Mouse (Mus musculus) lung, embryonic 16.5 days (tissue): ENCODE measurements at regions not wholly inside any gene's neighbourhood (a gene's known extent, or its start where the extent isn't known, plus 50 kb on each side); places are given as distances from the start of the nearest gene placed in this dataset.

Experiments used
- ATAC-seq: fragments of 200-750 bp; cut with Nextera tagmentation; 2 replicates; pipeline ENCODE4 v1.8.0; 2017; ENCODE audit warnings: low read depth, mild to moderate bottlenecking, moderate library complexity
- H3K27ac ChIP-seq: fragments of 300-500 bp; sonication (generic); 2 replicates; pipeline ENCODE4 v1.5.1; 2014; ENCODE audit warnings: mild to moderate bottlenecking, control low read depth, low read length
- H3K27me3 ChIP-seq: fragments of 300-500 bp; sonication (generic); 2 replicates; pipeline ENCODE4 v1.6.1; 2014; ENCODE audit warnings: low read depth, low read length, mixed read lengths; ENCODE audit not compliant: control insufficient read depth, insufficient read depth
- H3K36me3 ChIP-seq: fragments of 300-500 bp; sonication (generic); 2 replicates; pipeline ENCODE4 v1.6.1; 2014; ENCODE audit warnings: low read length; ENCODE audit not compliant: control insufficient read depth, insufficient read depth
- H3K4me1 ChIP-seq: fragments of 300-500 bp; sonication (generic); replicated peaks from 2 replicates; pipeline ENCODE4 v1.6.1; 2014; ENCODE audit warnings: low read length, mixed read lengths; ENCODE audit not compliant: control insufficient read depth, insufficient read depth
- H3K4me2 ChIP-seq: fragments of 300-500 bp; sonication (generic); 2 replicates; pipeline ENCODE4 v1.6.1; 2014; ENCODE audit warnings: low read depth, low read length, control low read depth
- H3K4me3 ChIP-seq: fragments of 300-500 bp; sonication (generic); 2 replicates; pipeline ENCODE4 v1.5.1; 2014; ENCODE audit warnings: mild to moderate bottlenecking, low read length, control low read depth
- H3K9ac ChIP-seq: fragments of 300-500 bp; sonication (generic); 2 replicates; pipeline ENCODE4 v1.6.1; 2014; ENCODE audit warnings: low read length, control low read depth
- H3K9me3 ChIP-seq: fragments of 300-500 bp; sonication (generic); 2 replicates; pipeline ENCODE4 v1.6.1; 2016; ENCODE audit warnings: low read length; ENCODE audit not compliant: control insufficient read depth
- WGBS: fragments of 180-500 bp; shearing (Covaris S2); extraction: QIAGEN DNeasy Blood & Tissue Kit; methylation state at CpG from one replicate; pipeline ENCODE4 v1.1.7; 2014; 5-methylcytosine and 5-hydroxymethylcytosine counted together

GRCm38 (mm10) chr13:107577809-107578208, 466.4 kb upstream of the Smim15 start:
- Histone ChIP-seq H3K27me3 (no peaks in the 10 kb centered on the region), H3K4me2 (no peak overlapping the region), H3K4me1 (peaks cover 3% of the 10 kb centered on the region; the same call in 1 of the 2 replicates), H3K9me3 (no peaks in the 10 kb centered on the region), H3K4me3 (no peak overlapping the region), H3K36me3 (no peaks in the 10 kb centered on the region), H3K9ac (no peak overlapping the region), H3K27ac (no peak overlapping the region)
- WGBS: 43% methylated on average over 8 of the region's 8 CpGs
- ATAC-seq: peak; percentile 57; the same call in 1 of the 2 replicates

GRCm38 (mm10) chr13:107577272-107577671, 467.0 kb upstream of the Smim15 start:
- 43% methylated on average over 4 of the region's 4 CpGs for WGBS

GRCm38 (mm10) chr13:107576701-107577100, 467.5 kb upstream of the Smim15 start:
- ATAC-seq: no peak
- H3K27me3 ChIP-seq: no peaks in the 10 kb centered on the region
- WGBS: 81% methylated on average over 5 of the region's 5 CpGs
- no peaks in the 10 kb centered on the region for H3K36me3 ChIP-seq
- no peaks in the 10 kb centered on the region for H3K9me3 ChIP-seq
- H3K27ac ChIP-seq: no peak overlapping the region
- no peak overlapping the region for H3K9ac ChIP-seq
- peaks cover 3% of the 10 kb centered on the region; the same call in 1 of the 2 replicates for H3K4me1 ChIP-seq
- H3K4me3 ChIP-seq: no peak overlapping the region
- no peak overlapping the region for H3K4me2 ChIP-seq

More at GRCm38 (mm10) chr13:107577272-107577671, 467.0 kb upstream of the Smim15 start:
- Histone ChIP-seq H3K36me3 (no peaks in the 10 kb centered on the region), H3K4me1 (peaks cover 3% of the 10 kb centered on the region; the same call in 1 of the 2 replicates), H3K27me3 (no peaks in the 10 kb centered on the region), H3K9me3 (no peaks in the 10 kb centered on the region), H3K4me3 (no peak overlapping the region), H3K4me2 (no peak overlapping the region), H3K27ac (no peak overlapping the region), H3K9ac (no peak overlapping the region)
- ATAC-seq: no peak

GRCm38 (mm10) chr13:107575025-107575424, 469.2 kb upstream of the Smim15 start:
- Histone ChIP-seq H3K9ac (no peak overlapping the region), H3K4me2 (no peak overlapping the region), H3K27ac (no peak overlapping the region), H3K27me3 (no peaks in the 10 kb centered on the region), H3K9me3 (no peaks in the 10 kb centered on the region), H3K4me3 (no peak overlapping the region), H3K4me1 (peaks cover 3% of the 10 kb centered on the region; the same call in 1 of the 2 replicates), H3K36me3 (no peaks in the 10 kb centered on the region)
- no peak for ATAC-seq
- 76% methylated on average over 3 of the region's 3 CpGs for WGBS

GRCm38 (mm10) chr13:107573499-107574355, 470.5 kb upstream of the Smim15 start:
- 66% methylated on average over 9 of the region's 9 CpGs for WGBS
- no peak for ATAC-seq
- Histone ChIP-seq H3K4me1 (peaks cover 3% of the 10 kb centered on the region; the same call in 1 of the 2 replicates), H3K4me3 (no peak overlapping the region), H3K4me2 (no peak overlapping the region), H3K9ac (no peak overlapping the region), H3K27ac (no peak overlapping the region), H3K9me3 (no peaks in the 10 kb centered on the region), H3K36me3 (no peaks in the 10 kb centered on the region), H3K27me3 (no peaks in the 10 kb centered on the region)

- H3K9me3 ChIP-seq: no peaks in the 10 kb centered on the region
- 57% methylated on average over 10 of the region's 10 CpGs for WGBS
Observed at GRCm38 (mm10) chr13:107571539-107571938, 472.7 kb upstream of the Smim15 start.

GRCm38 (mm10) chr13:107569477-107569876, 474.8 kb upstream of the Smim15 start:
- peak overlapping the region; percentile 53 for H3K27ac ChIP-seq
- no peak for ATAC-seq
- 76% methylated on average over 2 of the region's 2 CpGs for WGBS

More at GRCm38 (mm10) chr13:107571539-107571938, 472.7 kb upstream of the Smim15 start:
- no peaks in the 10 kb centered on the region; the same call in 1 of the 2 replicates for H3K4me1 ChIP-seq
- no peaks in the 10 kb centered on the region for H3K36me3 ChIP-seq
- no peak for ATAC-seq
- no peak overlapping the region for H3K4me2 ChIP-seq
- H3K27ac ChIP-seq: no peak overlapping the region
- no peak overlapping the region for H3K9ac ChIP-seq
- H3K4me3 ChIP-seq: no peak overlapping the region
- H3K27me3 ChIP-seq: no peaks in the 10 kb centered on the region

GRCm38 (mm10) chr13:107568701-107569121, 475.5 kb upstream of the Smim15 start:
- Histone ChIP-seq H3K27me3 (no peaks in the 10 kb centered on the region), H3K36me3 (no peaks in the 10 kb centered on the region), H3K4me1 (no peaks in the 10 kb centered on the region; the same call in 1 of the 2 replicates), H3K9me3 (no peaks in the 10 kb centered on the region), H3K4me3 (no peak overlapping the region), H3K9ac (no peak overlapping the region), H3K27ac (peak overlapping the region; percentile 70), H3K4me2 (peak overlapping the region; percentile 27; the same call in 1 of the 2 replicates)
- WGBS: 27% methylated on average over 7 of the region's 7 CpGs
- peak; percentile 87 for ATAC-seq

More at GRCm38 (mm10) chr13:107569477-107569876, 474.8 kb upstream of the Smim15 start:
- Histone ChIP-seq H3K4me1 (no peaks in the 10 kb centered on the region; the same call in 1 of the 2 replicates), H3K4me2 (no peak overlapping the region), H3K9ac (no peak overlapping the region), H3K27me3 (no peaks in the 10 kb centered on the region), H3K36me3 (no peaks in the 10 kb centered on the region), H3K9me3 (no peaks in the 10 kb centered on the region), H3K4me3 (no peak overlapping the region)

- no peak for ATAC-seq
- Histone ChIP-seq H3K27me3 (no peaks in the 10 kb centered on the region), H3K9me3 (no peaks in the 10 kb centered on the region; the same call in 1 of the 2 replicates), H3K4me3 (no peak overlapping the region), H3K9ac (no peak overlapping the region), H3K27ac (no peak overlapping the region), H3K4me1 (no peaks in the 10 kb centered on the region), H3K36me3 (no peaks in the 10 kb centered on the region), H3K4me2 (no peak overlapping the region)
- 88% methylated on average over 1 of the region's 1 CpGs for WGBS
Observed at GRCm38 (mm10) chr13:107562463-107562862, 481.8 kb upstream of the Smim15 start.
